Mouse (Mus musculus): Measurements from ENCODE around the gene Zfp979. TPM values are rescaled to one million over a fixed set of nuclear protein-coding genes. Genes with fewer than 3 reads are reported as not detected.
"Not testable (repeated sequence)": the region's sequence is repeated elsewhere in the genome, so short reads cannot be mapped to it uniquely, and the experiment has no call there.

Gene Zfp979
- total RNA-seq (2021): 1 to 10 TPM; 1.2 to 1.7 TPM
- long read RNA-seq, experiment 1, partial matches to known transcripts: 1 of 3 reads
- long read RNA-seq, experiment 1, other reads (novel, unspliced or antisense): 1 of 3 reads
- long read RNA-seq, experiment 2, partial matches to known transcripts: 1 of 2 reads
- long read RNA-seq, experiment 2, other reads (novel, unspliced or antisense): 1 of 2 reads

GRCm38 (mm10) chr4:147642413-147642812, at the start of gene Zfp979:
TSS of gene Zfp979 (minus strand) at chr4:147642513.
- DNase-seq: not testable (repeated sequence)

- not testable (repeated sequence) for DNase-seq
These were observed 12.9 kb upstream of the Zfp979 start for GRCm38 (mm10) chr4:147655245-147655644.

GRCm38 (mm10) chr4:147647407-147647806, 5.1 kb upstream of the Zfp979 start:
- DNase-seq: not testable (repeated sequence)

- not testable (repeated sequence) for DNase-seq
These were observed 381 bp downstream of the Zfp979 start for GRCm38 (mm10) chr4:147641932-147642331.

- not testable (repeated sequence) for DNase-seq
These were observed 8.5 kb downstream of the Zfp979 start for GRCm38 (mm10) chr4:147633818-147634262.

- not testable (repeated sequence) for DNase-seq
These were observed 35.8 kb downstream of the Zfp979 start for GRCm38 (mm10) chr4:147606511-147606910.

GRCm38 (mm10) chr4:147605521-147605920, 36.8 kb downstream of the Zfp979 start:
- no peak for DNase-seq

- no peak for DNase-seq
These were observed 38.5 kb downstream of the Zfp979 start for GRCm38 (mm10) chr4:147603806-147604205.

- no peak for DNase-seq
These were observed 40.4 kb downstream of the Zfp979 start for GRCm38 (mm10) chr4:147601881-147602280.

GRCm38 (mm10) chr4:147598831-147599230, 43.5 kb downstream of the Zfp979 start:
- no peak for DNase-seq

- no peak for DNase-seq
These were observed 44.6 kb downstream of the Zfp979 start for GRCm38 (mm10) chr4:147597685-147598084.

- not testable (repeated sequence) for DNase-seq
These were observed 47.7 kb downstream of the Zfp979 start for GRCm38 (mm10) chr4:147594630-147595029.

GRCm38 (mm10) chr4:147586511-147587473, 55.5 kb downstream of the Zfp979 start:
- DNase-seq: no peak

GRCm38 (mm10) chr4:147579371-147579770, 62.9 kb downstream of the Zfp979 start:
- DNase-seq: not testable (repeated sequence)

GRCm38 (mm10) chr4:147571156-147571555, 71.2 kb downstream of the Zfp979 start:
- DNase-seq: not testable (repeated sequence)

GRCm38 (mm10) chr4:147565426-147566220, 76.7 kb downstream of the Zfp979 start:
- DNase-seq: no peak

Other genes starting within 250 kb of the Zfp979 start
- 1 to 10 TPM; 2.9 to 5.0 TPM for gene Zfp982, start 150.1 kb downstream of the Zfp979 start, total RNA-seq (2021)
- under 1 TPM; 0.15 to 0.19 TPM for gene Gm16503, start 102.3 kb downstream of the Zfp979 start, total RNA-seq (2021)
- gene Zfp985, start 89.2 kb downstream of the Zfp979 start, total RNA-seq (2021): not detected
- not detected for gene Zfp534, start 60.0 kb upstream of the Zfp979 start, total RNA-seq (2021)
- under 1 TPM; 0.84 to 0.99 TPM for gene Zfp984, start 167.3 kb upstream of the Zfp979 start, total RNA-seq (2021)
- 1 to 10 TPM; 8.1 to 8.2 TPM for gene Zfp933, start 205.9 kb upstream of the Zfp979 start, total RNA-seq (2021)
- 1 to 10 TPM; 4.3 to 4.4 TPM for gene Miip, start 226.3 kb upstream of the Zfp979 start, total RNA-seq (2021)
- gene Fv1, start 226.5 kb upstream of the Zfp979 start, total RNA-seq (2021): 1 to 10 TPM; 4.7 to 5.5 TPM